Mouse (Mus musculus): ENCODE data around the gene Shisa9.

DNA sequence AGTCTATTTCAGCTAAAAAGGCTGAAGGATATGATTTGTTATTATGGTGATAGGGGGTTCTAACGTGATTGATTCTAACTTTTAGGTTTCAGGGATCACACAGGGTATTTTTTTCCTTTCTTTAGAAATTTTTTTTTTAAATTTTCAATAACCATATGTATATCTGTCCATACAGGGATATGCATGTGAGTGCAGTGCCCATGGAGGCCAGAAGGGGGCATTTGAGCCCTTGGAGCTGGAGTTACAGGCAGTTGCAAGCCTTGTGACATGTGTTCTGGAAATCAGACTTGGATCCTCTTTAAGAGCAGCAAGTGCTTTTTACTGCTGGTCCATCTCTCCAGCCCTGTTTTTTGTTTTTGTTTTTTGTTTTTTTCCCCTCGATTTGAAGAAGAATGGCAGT is 16.3 kb upstream of the Shisa9 start:
- TF ChIP-seq CTCF (IDR thresholded peaks at IDR 0.05; ENCODE audit: extremely low read depth, insufficient read depth, low read length) (no peak), POLR2A (IDR thresholded peaks at IDR 0.05; ENCODE audit: extremely low read depth, insufficient read depth, low read length) (no peak)

Data from cortical plate, adult 2 months (tissue).